Mouse (Mus musculus): ENCODE measurements around the gene Gm10203.

- TF ChIP-seq ZC3H11A (IDR thresholded peaks at IDR 0.05; ENCODE audit: borderline replicate concordance, low read depth, low read length) (no peak), HCFC1 (IDR thresholded peaks at IDR 0.05; ENCODE audit: borderline replicate concordance, insufficient read depth, low read length) (no peak)
These were observed 45.1 kb downstream of the Gm10203 start for GRCm38 (mm10) chr6:149174932-149175570.

Data from ES-E14 (cell line).